Mouse (Mus musculus) brown adipose tissue, adult 24 weeks (tissue): ENCODE measurements at regions not wholly inside any gene's neighbourhood (a gene's known extent, or its start where the extent isn't known, plus 50 kb on each side); places are given as distances from the start of the nearest gene placed in this dataset.

Source experiments
- H3K27ac ChIP-seq: fragments of 200-500 bp; replicated peaks from 2 replicates; pipeline ENCODE4 v1.5.1; 2012; ENCODE audit warnings: low read depth, mild to moderate bottlenecking, low read length
- H3K4me1 ChIP-seq: fragments of 200-500 bp; 2 replicates; pipeline ENCODE4 v1.6.1; 2012; ENCODE audit warnings: low read length, mixed read lengths; ENCODE audit not compliant: control insufficient read depth, insufficient read depth, insufficient read length
- H3K4me3 ChIP-seq: fragments of 200-500 bp; 2 replicates; pipeline ENCODE4 v1.5.1; 2012; ENCODE audit warnings: low read depth, mild to moderate bottlenecking, low read length, moderate library complexity; ENCODE audit not compliant: insufficient read depth

DNA sequence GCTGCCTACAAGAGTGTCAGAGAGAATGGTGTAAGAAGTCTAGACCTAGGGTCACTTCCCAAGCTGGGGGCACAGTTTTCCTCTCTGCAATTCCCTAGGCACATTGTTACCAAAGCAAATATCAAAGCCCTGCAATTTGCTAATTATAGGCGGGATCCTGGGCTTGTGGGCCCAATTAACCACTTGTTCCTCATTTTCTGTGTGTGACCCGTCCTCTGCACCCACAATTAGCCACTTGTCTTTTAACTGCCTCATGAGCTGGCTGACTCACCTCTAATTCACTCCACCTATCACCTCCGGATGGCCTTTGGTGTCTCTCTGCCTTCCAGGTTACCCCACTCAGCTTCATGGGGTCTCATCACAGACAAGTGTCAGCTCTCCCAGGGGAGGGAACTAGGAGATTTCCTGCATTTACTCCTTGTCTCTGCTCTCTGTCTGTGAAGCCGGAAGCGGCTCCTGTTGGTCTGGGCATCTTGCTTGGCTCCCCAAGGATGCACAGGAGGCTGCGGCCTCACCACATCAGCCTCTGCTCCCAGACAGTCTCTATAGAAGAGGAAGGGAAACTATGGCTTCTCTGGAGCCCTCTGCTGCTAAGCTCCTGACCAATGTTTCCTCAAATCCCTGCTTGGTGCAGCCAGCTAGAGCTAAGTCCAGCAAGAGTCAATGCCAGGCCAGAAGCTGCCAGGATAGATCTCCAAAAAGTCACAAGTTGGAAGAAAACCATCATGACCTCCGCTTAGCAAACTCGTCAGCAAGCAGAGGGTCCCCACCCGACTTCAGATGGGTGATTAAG is 73.2 kb upstream of the Hes1 start:
- no peak overlapping the region for H3K4me3 ChIP-seq

DNA sequence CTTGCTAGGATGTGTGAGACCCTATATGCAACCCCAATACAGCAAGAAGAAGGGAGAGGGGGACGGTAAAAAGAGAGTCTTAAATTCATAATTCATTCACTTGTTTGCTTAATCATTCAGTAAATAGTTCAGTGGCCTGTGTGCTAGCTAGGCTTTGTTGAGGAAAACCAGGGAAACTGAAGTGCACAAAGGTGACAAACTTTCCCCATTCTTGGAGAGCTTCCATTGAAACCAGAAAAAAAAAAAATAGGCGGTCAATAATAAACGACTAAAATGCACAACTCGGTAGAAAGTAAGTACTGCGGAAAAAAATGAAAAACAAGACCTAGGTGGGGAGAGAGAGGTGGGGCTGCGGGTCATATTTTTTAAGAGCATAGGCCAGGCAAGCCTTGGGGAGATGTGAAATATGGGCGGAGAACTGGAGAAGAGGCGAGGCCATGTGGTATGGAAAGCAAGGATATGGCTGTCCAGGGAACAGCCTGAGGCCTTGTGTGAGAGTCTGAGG is 72.3 kb upstream of the Hes1 start:
- no peak overlapping the region for H3K4me3 ChIP-seq
- H3K27ac ChIP-seq, result no peak overlapping the region

More for the DNA sequence above, 73.2 kb upstream of the Hes1 start:
- H3K4me1 ChIP-seq, result peaks cover 38% of the 10 kb centered on the region
- no peak overlapping the region for H3K27ac ChIP-seq

DNA sequence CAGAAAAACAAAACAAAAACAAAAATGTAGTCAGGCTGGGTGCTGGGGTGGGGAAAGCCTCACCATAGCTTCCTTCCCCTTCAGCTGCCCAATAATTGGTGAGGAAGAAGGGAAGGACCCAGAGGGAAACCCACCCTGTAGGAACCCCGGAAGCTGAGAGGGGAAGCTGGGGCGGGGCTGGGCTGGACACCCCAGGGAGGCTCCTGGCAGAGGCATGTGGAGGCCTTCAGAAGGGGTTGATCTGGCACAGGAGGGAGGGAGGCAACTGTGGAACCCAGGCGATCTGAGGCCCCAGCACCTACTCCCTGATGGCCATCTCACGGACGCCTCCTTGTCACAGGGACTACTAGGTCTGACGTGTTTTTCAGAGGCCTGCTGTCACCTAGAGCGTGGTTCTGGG is 71.1 kb upstream of the Hes1 start:
- no peak overlapping the region for H3K4me3 ChIP-seq
- no peak overlapping the region for H3K27ac ChIP-seq
- H3K4me1 ChIP-seq, result peaks cover 42% of the 10 kb centered on the region

More for the DNA sequence above, 72.3 kb upstream of the Hes1 start:
- peaks cover 38% of the 10 kb centered on the region for H3K4me1 ChIP-seq

DNA sequence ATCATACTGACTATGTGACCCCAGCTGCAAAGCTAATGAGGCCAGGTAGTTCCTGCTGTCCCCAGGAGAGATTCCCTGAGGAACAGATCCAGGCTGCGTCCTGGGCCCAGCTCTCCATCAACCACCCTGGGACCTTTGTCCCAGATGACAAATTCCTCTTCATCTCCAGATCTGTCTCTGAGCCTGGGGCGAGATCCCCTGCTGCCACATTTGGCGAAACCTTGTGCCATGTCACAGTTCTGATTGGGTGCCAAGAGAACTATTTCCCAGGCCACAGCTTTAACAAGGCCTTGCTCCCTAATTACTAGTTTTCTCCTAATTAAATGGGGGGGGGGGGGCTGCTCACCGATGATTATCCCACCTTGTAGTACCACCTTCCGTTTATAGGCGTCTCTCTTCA is 70.6 kb upstream of the Hes1 start:
- Histone ChIP-seq H3K4me3 (no peak overlapping the region), H3K4me1 (peaks cover 42% of the 10 kb centered on the region), H3K27ac (no peak overlapping the region)

DNA sequence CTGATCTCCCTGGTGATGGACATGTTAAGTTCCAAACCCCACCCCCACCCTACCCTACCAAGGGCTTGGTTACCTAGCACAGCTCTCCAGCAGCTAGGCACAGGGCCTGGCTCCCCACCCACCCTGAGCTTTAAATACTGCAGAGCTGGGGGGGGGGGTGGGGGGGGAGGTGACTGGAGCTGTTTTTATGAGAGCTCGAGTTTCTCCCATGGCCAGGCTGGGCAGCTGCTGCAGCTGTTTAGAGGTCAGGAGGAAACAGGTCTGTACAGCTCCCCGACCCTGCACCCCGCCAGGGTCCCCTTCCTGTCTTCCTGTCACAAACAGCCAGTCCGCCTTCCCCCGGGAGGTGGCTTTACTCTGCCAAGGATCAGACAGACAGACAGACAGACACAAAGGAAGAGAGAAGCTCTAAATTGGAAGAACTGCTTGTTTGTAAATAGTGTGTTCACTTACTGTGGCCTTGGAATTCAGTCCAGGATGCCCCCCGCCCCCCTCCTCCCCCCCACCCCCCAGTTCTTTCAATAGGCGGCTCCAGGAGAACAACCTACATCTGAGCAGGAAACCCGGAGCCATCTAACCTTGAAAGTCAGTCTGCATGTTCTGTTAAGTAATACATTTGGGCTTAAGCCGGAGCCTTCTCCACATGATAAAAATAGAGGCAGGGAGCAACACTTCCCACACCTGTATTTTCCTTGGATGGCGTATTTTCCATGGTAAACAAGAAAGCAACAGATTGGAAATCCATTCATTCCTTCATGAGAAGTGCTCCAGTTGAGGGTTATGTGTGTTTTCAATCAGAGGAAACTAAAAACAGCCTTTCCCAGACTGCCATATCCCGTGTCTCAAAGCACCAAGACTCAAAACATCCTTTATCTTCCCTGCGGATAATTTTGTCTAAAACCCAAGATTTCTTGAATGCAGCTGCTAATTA is 67.8 kb upstream of the Hes1 start:
- no peak overlapping the region for H3K4me3 ChIP-seq
- H3K4me1 ChIP-seq, result peaks cover 34% of the 10 kb centered on the region
- peak overlapping the region; percentile 80 for H3K27ac ChIP-seq

DNA sequence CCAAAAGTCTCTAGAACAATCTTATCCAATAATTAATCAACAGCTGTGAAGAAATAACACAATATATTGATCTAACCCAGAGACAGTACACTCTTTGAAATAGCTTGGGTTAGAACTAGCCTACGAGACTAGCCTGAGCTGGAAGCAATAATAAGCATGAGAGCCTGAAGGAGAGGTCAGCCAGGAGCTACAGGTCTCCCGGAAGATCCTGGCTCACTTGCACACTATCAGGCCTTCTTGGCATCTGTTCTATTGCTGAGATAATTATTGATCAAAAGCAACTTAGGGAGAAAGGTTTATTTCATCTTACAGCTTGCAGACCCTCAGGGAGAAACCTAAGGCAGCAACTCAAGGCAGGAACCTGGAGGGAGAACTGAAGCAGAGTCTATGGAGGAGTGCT is 64.0 kb upstream of the Hes1 start:
- Histone ChIP-seq H3K4me3 (no peak overlapping the region), H3K27ac (no peak overlapping the region), H3K4me1 (peaks cover 16% of the 10 kb centered on the region)

DNA sequence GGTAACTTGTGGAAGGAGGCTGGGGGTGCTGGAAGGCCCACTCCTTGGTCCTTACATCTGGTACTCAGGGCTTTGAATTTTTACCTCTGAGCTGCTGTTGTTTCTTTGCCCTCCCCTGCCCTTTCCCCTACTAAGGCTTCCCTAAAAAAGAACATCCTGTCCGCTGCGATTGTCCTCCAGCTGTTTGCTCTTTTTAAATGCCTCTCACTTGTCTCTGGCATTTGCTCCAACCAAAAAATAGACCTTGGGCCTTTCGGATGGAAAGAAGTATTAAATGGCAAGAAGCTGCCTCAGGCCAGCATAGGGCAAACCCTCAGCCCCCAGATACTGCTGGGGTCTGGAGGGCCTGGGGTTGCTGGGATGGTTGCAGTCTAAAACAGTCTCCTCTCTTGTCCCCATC is 59.1 kb upstream of the Hes1 start:
- Histone ChIP-seq H3K27ac (no peak overlapping the region; the same call in 1 of the 2 replicates), H3K4me1 (peaks cover 13% of the 10 kb centered on the region), H3K4me3 (no peak overlapping the region)

DNA sequence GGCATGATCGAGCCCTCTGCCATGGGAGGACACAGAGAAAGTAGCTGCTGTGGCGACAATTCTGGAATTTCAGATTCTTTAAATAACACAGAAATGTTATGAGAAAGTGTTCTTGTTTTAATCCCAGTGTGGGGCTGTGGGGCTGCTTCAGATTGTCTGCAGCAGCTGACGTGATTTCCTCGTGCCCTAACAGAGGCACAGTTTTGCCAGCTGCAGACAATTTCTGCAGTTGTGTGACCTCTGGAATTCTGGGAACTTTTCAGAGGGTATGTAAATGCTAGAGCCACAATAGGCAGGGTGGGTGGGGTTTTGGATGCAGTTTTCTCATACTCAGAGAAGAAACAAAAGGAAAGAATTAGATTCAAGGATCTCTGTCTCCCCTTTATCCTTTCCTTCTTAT is 57.4 kb upstream of the Hes1 start:
- H3K27ac ChIP-seq, result no peak overlapping the region
- H3K4me1 ChIP-seq, result peaks cover 13% of the 10 kb centered on the region
- H3K4me3 ChIP-seq, result no peak overlapping the region

DNA sequence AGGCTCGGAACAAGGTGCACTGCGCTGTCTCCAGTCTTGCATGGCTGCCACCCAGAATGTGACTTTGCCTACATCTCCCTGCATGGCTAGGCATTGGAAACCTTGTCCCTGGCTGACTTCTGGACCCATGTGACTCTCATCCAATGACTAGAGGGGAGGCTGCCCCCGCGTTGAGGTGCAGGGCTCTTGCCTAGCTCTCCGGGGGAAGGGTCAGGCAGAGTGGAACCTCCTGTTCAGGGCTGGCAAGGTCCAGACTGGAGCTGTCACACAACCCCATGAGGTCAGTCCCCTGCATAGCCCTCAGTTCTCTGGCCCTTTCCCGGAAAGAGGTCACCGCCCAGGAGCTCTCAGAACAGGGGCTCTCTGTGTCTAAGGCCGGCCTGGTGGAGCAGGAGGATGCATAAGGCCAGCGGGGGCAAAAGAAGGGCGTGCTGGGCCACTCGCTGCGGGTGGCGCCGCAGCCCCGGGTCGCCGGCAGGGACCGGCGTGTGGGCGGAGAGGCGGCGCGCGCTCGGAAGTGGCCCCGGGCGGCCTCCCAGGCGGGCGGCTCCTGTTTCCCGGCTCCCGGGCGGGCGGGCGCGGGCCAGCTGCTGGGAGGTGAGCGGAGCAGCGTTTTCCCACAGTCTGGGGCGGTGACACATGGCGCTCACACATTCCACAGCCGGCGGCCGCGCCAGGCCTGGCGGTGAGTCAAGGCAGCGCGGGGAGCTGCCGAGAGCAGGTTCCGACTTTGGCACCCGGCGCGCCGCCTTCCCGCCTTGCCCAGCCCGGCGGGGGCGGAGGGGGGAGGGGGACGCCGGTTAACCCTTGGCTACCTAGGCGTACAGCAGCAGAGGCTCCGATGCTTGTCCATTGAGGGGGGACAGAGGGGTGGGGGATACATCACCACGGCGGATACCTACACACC is 55.5 kb upstream of the Hes1 start:
- Histone ChIP-seq H3K4me1 (peaks cover 13% of the 10 kb centered on the region), H3K4me3 (peak overlapping the region; percentile 54), H3K27ac (peak overlapping the region; percentile 72)

DNA sequence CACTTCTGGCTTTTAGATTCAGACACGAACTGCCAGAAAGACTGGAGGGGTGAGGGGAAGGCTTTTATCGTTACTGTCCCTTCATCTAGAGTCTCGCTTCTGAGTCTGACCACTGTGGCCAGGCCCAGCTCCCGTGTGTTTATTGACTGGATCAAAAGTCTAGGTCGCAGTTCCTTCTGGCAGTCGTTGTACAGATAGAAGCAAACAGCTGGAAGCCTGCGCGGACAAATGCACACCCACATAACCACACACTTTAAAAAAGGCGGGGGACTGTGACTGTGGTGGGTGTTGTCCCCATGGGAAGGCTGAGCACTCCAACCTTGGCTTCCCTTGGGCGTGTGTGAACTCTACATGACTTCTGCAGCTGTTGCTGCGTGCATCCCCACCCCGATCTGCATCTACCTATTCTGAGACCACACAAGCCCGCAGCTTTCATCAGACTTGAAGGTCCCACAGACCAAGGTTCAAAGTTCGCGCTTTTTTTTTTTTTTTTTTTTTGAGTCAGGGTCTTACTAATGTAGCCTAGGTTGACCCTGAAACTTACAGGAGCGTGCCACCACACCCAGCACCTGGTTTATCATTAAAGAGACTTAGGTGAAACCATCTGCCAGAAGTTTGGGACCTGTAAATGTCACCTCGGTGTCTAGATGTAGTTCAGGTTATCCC is 54.5 kb upstream of the Hes1 start:
- Histone ChIP-seq H3K4me1 (peaks cover 13% of the 10 kb centered on the region), H3K4me3 (peak overlapping the region; percentile 54), H3K27ac (peak overlapping the region; percentile 48)

DNA sequence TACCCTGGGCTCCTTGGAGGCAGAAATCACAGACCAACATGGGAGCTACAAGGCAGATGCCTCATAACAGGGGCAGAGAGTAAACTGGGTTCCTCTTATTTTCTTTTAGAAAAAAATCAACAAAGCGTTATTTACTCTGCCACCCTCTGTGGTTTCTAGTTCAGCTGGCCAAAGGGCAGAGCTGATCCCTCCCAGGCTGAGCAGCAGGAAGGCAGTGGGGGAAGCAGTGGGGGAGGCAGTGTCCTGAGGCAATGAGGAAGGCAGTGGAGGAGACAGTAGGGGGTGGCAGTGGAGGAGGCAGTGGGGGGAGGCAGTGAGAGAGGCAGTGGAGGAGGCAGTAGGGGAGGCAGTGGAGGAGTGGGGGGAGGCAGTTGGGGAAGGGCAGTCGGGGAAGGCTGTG is 51.1 kb upstream of the Hes1 start:
- H3K27ac ChIP-seq, result no peak overlapping the region
- H3K4me3 ChIP-seq, result no peak overlapping the region
- peaks cover 1% of the 10 kb centered on the region for H3K4me1 ChIP-seq

DNA sequence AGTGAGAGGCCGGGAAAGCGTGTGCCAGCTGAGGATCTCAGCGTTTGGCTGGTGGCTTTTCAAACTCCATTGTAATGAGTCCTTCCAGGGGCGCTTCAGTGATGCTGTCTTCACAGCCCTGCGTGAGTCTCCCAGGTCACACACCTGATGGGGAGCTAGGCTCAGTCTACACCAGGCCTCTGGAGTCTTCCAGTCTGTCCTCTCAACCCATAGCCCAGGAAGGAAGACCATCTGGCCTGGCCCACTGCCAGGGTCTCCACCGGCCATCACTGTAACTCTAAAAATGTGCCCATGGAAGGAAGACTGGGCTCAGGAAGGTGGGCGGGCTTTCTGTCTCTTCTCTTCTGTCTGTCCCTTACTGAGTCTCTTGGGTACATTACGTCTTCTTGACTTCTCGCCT is 50.2 kb upstream of the Hes1 start:
- Histone ChIP-seq H3K27ac (no peak overlapping the region), H3K4me1 (no peaks in the 10 kb centered on the region; the same call in 1 of the 2 replicates), H3K4me3 (no peak overlapping the region)
